Mouse (Mus musculus) limb, embryonic 11.5 days (tissue): Measurements from ENCODE around the gene Dnah6. TPM values are rescaled to one million over a fixed set of nuclear protein-coding genes. Genes with fewer than 3 reads are reported as not detected.

Experiments
- ATAC-seq: fragments of 200-750 bp; cut with Nextera tagmentation; 2 replicates; pipeline ENCODE4 v1.8.0; 2017; ENCODE audit warnings: low read depth; ENCODE audit not compliant: insufficient number of reproducible peaks, low FRiP score, low TSS enrichment
- DNase-seq: peaks from one replicate; pipeline ENCODE4 v3.0.0-alpha.2; 2015; ENCODE audit warnings: low spot score
- H3K27ac ChIP-seq: fragments of 300-500 bp; sonication (generic); replicated peaks from 2 replicates; pipeline ENCODE4 v1.5.1; 2014; ENCODE audit warnings: low read depth, mild to moderate bottlenecking, low read length
- H3K27me3 ChIP-seq: fragments of 300-500 bp; sonication (generic); 2 replicates; pipeline ENCODE4 v1.6.1; 2014; ENCODE audit warnings: mild to moderate bottlenecking, low read length, mixed read lengths; ENCODE audit not compliant: control insufficient read depth, insufficient read depth
- H3K36me3 ChIP-seq: fragments of 300-500 bp; sonication (generic); 2 replicates; pipeline ENCODE4 v1.6.1; 2014; ENCODE audit warnings: mild to moderate bottlenecking, low read length, moderate library complexity, mixed read lengths; ENCODE audit not compliant: control insufficient read depth, insufficient read depth
- H3K4me1 ChIP-seq: fragments of 300-500 bp; sonication (generic); 2 replicates; pipeline ENCODE4 v1.6.1; 2014; ENCODE audit warnings: low read length, mixed read lengths; ENCODE audit not compliant: control insufficient read depth, insufficient read depth
- H3K4me2 ChIP-seq: fragments of 300-500 bp; sonication (generic); 2 replicates; pipeline ENCODE4 v1.6.1; 2014; ENCODE audit warnings: low read depth, mild to moderate bottlenecking, moderate library complexity; ENCODE audit not compliant: severe bottlenecking
- H3K4me3 ChIP-seq: fragments of 300-500 bp; sonication (generic); 2 replicates; pipeline ENCODE4 v1.5.1; 2014; ENCODE audit warnings: low read depth, low read length
- H3K9ac ChIP-seq: fragments of 300-500 bp; sonication (generic); 2 replicates; pipeline ENCODE4 v1.6.1; 2014; ENCODE audit warnings: mild to moderate bottlenecking, low read length
- H3K9me3 ChIP-seq: fragments of 300-500 bp; sonication (generic); 2 replicates; pipeline ENCODE4 v1.6.1; 2016; ENCODE audit warnings: low read length; ENCODE audit not compliant: control insufficient read depth
- WGBS: fragments of 180-500 bp; shearing (Covaris S2); extraction: QIAGEN DNeasy Blood & Tissue Kit; methylation state at CpG from one replicate; pipeline ENCODE4 v1.1.7; 2014; 5-methylcytosine and 5-hydroxymethylcytosine counted together
- polyA plus RNA-seq: library from polyadenylated mRNA; unstranded; fragments of >200 nt; fragmentation: Nextera tagmentation; extraction: Ambion mirVana; gene quantifications from 2 replicates; pipeline ENCODE4 v1.2.1, GENCODE M21; 2014

The Dnah6 gene
- polyA plus RNA-seq, 1 experiment from 2014 or later = 0.01 TPM

DNA sequence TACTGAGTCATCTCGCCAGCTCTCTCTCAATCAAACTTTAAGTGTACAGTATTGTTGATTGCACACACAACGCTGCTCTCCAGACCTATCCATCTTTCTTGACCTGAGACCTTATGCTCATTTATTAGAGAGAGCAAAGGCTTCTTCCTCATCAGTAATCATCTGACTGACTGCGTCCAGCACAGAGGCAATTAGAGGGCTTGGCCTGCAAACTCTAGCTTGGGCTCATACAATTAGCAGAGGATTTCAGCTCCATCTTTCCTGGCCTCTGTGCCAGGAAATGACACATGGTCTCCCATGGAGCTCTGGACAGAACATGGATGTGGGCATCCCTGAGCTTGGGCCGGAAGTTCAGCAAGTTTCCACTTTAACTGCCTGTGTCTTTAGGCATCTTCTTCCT is 193.6 kb downstream of the Dnah6 start:
- Histone ChIP-seq H3K9ac (no peak overlapping the region), H3K4me1 (no peaks in the 10 kb centered on the region), H3K27me3 (no peaks in the 10 kb centered on the region), H3K27ac (no peak overlapping the region), H3K4me3 (no peak overlapping the region), H3K9me3 (no peaks in the 10 kb centered on the region), H3K36me3 (no peaks in the 10 kb centered on the region), H3K4me2 (no peak overlapping the region)
- ATAC-seq (no peak), DNase-seq (no peak)
- 69% methylated on average over 4 of the region's 4 CpGs for WGBS

DNA sequence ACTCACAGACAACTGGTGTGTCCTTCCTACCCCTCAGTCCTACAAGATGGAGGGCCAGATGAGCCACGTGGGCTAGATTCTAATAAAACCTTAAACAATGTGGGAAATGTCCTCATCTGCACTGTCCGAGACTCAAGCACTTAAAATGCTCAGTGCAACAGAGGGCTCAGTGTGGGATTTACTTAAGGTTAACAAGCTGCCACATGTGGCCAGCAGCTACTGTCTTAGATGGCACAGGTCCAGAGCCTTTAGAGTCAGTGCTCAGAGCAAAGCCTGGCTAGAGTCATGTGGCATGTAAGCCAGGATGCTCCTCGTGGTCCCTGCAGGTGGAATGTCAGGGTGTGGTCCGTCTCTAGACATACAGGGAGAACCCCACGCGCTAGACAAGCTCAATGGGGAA is 194.6 kb downstream of the Dnah6 start:
- 53% methylated on average over 6 of the region's 6 CpGs for WGBS
- Histone ChIP-seq H3K9me3 (no peaks in the 10 kb centered on the region), H3K36me3 (no peaks in the 10 kb centered on the region), H3K4me1 (no peaks in the 10 kb centered on the region), H3K27ac (no peak overlapping the region), H3K9ac (no peak overlapping the region), H3K4me2 (no peak overlapping the region), H3K4me3 (no peak overlapping the region), H3K27me3 (no peaks in the 10 kb centered on the region)
- DNase-seq (no peak), ATAC-seq (no peak)

DNA sequence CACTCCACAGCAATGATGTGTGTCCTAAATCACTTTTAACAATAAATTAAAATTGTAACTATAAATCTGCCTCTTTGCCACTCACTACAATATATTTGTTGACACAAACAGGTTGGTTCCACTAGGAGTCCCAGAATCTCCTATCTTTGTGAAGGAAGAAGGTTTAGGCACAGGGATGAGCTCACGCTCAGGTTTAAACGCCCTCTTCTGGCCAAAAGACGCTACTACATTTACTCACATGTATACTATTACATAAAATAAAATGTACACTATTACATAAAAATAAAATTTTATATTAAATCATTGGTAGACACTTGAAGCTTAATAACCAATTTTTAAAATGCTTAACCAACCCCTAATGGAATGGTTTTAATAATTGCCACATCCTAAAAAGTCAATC is 201.4 kb downstream of the Dnah6 start:
- no peaks in the 10 kb centered on the region for H3K9me3 ChIP-seq
- no peak overlapping the region for H3K4me3 ChIP-seq
- no peak for DNase-seq
- no peak overlapping the region for H3K27ac ChIP-seq
- H3K4me2 ChIP-seq = no peak overlapping the region
- no peaks in the 10 kb centered on the region for H3K27me3 ChIP-seq
- 4% methylated on average over 3 of the region's 3 CpGs for WGBS
- H3K36me3 ChIP-seq = no peaks in the 10 kb centered on the region
- H3K4me1 ChIP-seq = no peaks in the 10 kb centered on the region
- ATAC-seq = no peak
- H3K9ac ChIP-seq = no peak overlapping the region

DNA sequence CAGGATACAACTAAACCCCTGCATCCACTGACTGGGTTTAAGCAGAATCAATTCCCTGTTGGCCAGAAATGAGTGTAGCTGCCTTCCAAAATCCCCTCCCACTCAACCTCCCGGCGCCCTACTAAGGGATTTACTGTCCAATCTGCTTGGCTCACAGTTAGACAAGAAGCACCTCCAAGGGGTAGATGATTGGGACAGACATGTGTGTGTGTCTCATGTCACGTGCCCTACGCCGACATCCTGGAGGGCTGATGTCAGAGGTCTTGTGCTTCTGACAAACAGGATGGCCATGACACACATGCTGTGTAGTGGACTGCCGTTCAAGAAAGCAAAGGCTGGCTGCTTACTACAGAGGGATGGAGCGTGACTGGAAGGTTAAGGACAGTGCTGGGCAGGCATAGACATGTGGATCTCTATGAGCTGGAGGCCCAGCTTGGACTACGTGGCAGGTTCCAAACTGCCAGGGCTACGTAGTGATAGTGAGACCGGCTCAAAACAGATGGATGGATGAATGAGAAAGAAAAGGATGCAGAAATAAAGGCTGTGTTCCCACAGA is 202.6 kb downstream of the Dnah6 start:
- Histone ChIP-seq H3K4me1 (no peaks in the 10 kb centered on the region), H3K9me3 (no peaks in the 10 kb centered on the region), H3K4me3 (no peak overlapping the region), H3K27me3 (no peaks in the 10 kb centered on the region), H3K9ac (no peak overlapping the region), H3K4me2 (no peak overlapping the region), H3K36me3 (no peaks in the 10 kb centered on the region), H3K27ac (no peak overlapping the region)
- WGBS = 89% methylated on average over 10 of the region's 10 CpGs
- no peak for DNase-seq
- ATAC-seq = no peak

DNA sequence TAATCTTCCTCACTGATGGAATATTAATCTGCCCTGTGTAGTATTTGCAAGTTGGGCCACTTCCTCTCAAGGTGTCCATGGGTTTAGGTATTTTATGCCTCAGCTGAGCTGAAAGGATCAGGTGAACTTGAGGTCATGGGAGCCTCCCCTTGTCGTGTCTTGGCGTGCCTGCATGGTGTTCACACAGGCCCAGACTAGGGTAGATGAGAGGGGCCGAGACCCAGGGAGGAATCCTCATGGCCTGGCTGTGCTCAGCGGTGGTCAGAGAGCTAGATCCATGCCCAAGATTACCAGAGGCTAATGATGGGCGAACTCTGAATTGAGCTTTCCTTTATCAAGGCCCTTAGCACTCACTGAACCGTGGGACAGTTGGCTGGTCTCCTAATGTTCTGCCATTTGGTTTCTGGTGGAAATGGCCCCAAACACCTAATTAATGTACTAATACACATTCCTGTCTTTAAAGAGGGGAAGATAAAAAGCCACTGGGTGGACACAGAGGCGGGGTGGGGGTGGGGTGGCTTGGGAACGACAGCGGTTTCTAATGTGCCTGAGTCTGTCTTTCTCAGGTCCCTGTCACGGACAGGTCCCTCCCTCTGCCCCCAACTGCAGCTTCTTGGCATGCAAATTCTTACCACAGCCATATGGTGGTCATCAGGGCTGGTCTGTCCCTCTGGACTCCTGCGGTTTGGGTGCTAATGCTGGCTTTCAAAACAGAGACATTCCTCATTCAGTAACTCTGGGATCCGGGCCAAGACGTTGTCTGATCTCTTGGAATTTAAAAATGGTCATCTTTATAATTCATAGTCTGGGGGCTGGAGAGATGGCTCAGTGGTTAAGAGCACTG is 206.9 kb downstream of the Dnah6 start:
- Histone ChIP-seq H3K4me1 (no peaks in the 10 kb centered on the region), H3K4me3 (no peak overlapping the region), H3K9me3 (no peaks in the 10 kb centered on the region), H3K9ac (no peak overlapping the region), H3K27ac (no peak overlapping the region), H3K36me3 (no peaks in the 10 kb centered on the region), H3K4me2 (no peak overlapping the region), H3K27me3 (no peaks in the 10 kb centered on the region)
- DNase-seq = no peak
- 30% methylated on average over 13 of the region's 13 CpGs for WGBS
- ATAC-seq = no peak

DNA sequence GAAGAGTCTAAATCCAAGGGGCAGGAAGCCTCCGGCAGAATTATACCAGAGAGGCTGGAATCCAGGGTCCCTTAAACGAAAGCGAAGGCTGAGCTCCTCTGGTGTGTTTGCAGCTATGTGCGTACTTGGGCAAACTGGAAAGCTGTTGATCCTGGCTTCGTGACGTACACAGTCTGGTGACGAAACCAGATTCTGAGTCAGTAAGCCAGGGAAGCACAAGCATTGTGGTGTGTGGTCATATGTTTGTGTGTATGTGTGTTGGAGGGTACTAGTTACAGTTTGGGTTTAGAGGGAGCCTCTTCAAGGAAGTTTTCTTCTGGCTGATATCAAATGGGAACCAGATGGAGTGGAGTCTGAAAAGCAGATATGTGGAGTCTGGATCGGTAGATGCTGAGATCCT is 208.5 kb downstream of the Dnah6 start:
- 88% methylated on average over 8 of the region's 8 CpGs for WGBS
- H3K4me2 ChIP-seq = no peak overlapping the region
- no peak overlapping the region for H3K9ac ChIP-seq
- H3K4me3 ChIP-seq = no peak overlapping the region
- no peaks in the 10 kb centered on the region for H3K36me3 ChIP-seq
- no peak for DNase-seq
- no peaks in the 10 kb centered on the region for H3K27me3 ChIP-seq
- no peaks in the 10 kb centered on the region for H3K9me3 ChIP-seq
- H3K27ac ChIP-seq = no peak overlapping the region
- ATAC-seq = no peak
- H3K4me1 ChIP-seq = no peaks in the 10 kb centered on the region

DNA sequence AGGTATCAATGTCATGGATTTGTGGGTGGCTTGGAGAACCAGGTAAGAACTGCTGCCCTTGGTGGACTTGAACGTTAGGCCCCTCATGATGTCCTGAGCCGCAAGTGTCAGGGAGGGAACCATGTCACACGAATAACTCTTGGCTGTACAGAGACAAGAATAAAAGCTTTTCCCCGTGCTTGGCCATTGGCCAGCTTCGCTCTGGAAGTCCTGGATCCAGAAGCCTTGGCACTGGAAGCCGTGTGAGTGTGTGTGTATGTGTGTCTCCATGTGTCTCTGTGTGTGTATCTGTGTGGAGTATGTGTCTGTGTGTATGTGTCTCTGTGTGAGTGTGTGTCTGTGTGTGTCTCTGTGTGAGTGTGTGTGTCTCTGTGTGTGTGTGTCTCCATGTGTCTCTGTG is 209.6 kb downstream of the Dnah6 start:
- ATAC-seq (no peak), DNase-seq (no peak)
- no peaks in the 10 kb centered on the region for H3K9me3 ChIP-seq
- no peaks in the 10 kb centered on the region for H3K27me3 ChIP-seq
- H3K27ac ChIP-seq = no peak overlapping the region
- H3K4me3 ChIP-seq = no peak overlapping the region
- H3K9ac ChIP-seq = no peak overlapping the region
- H3K4me1 ChIP-seq = no peaks in the 10 kb centered on the region
- no peaks in the 10 kb centered on the region for H3K36me3 ChIP-seq
- H3K4me2 ChIP-seq = no peak overlapping the region
- WGBS = 90% methylated on average over 6 of the region's 6 CpGs

- Histone ChIP-seq H3K27ac (no peak overlapping the region), H3K9ac (no peak overlapping the region), H3K4me2 (no peak overlapping the region), H3K27me3 (no peaks in the 10 kb centered on the region), H3K4me1 (no peaks in the 10 kb centered on the region), H3K9me3 (no peaks in the 10 kb centered on the region), H3K4me3 (no peak overlapping the region), H3K36me3 (no peaks in the 10 kb centered on the region)
- no peak for ATAC-seq
- WGBS = 52% methylated on average over 6 of the region's 6 CpGs
- DNase-seq = peak; percentile 76
These were observed 211.4 kb downstream of the Dnah6 start for GRCm38 (mm10) chr6:73010073-73010472.
